Mouse (Mus musculus): Measurements from ENCODE around the gene Tada2a.

The Tada2a gene

GRCm38 (mm10) chr11:84113623-84114022, 15.8 kb downstream of the Tada2a start:
- DNase-seq: peak; percentile 25

GRCm38 (mm10) chr11:84107137-84107536, 22.3 kb downstream of the Tada2a start:
- no peak for DNase-seq

GRCm38 (mm10) chr11:84104036-84104435, 25.4 kb downstream of the Tada2a start:
- no peak for DNase-seq

GRCm38 (mm10) chr11:84101182-84101581, 28.2 kb downstream of the Tada2a start:
- DNase-seq: no peak

DNA sequence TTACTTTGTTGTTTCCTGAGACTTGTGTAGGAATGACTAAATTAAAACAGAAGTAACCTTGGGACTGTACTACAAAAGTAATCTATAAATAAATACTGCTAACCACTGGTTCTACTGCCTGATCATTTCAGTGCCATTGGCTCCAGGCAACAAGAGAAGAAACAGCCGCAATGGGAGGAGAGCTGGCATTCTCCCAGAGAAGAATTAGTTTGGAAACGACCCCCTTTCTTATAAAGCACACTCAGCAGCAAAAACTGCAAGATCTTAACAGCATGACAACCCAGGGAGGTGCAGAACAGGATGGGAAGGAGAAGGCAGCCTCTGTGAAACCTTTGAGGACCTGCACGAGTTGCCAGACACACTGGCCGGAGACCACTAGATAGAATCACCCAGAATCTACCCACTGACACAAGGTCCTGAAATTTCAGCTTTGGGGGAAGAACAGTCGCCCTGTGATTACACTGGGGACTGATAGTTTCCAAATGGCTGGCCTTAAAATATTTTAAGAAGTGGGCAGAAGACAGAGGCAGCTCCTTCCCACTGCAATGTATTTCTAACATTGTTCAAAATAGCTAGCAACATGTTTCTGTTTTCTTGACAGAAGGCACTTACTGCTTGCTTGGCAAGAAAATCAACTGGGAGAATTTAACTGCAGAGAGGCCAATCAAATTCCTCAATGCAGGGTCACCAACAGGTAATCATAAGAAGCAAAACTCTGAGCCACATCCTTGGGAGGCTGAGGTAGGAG, 32.0 kb downstream of the Tada2a start:
- peak; percentile 38 for DNase-seq

- DNase-seq: no peak
These were observed 34.3 kb downstream of the Tada2a start for GRCm38 (mm10) chr11:84095084-84095483.

- DNase-seq: no peak
These were observed 38.8 kb downstream of the Tada2a start for GRCm38 (mm10) chr11:84090572-84090971.

- no peak for DNase-seq
These were observed 47.5 kb downstream of the Tada2a start for GRCm38 (mm10) chr11:84081901-84082300.

GRCm38 (mm10) chr11:84080327-84080726, 49.1 kb downstream of the Tada2a start:
- DNase-seq: no peak

GRCm38 (mm10) chr11:84079887-84080286, 49.5 kb downstream of the Tada2a start:
- DNase-seq: no peak

DNA sequence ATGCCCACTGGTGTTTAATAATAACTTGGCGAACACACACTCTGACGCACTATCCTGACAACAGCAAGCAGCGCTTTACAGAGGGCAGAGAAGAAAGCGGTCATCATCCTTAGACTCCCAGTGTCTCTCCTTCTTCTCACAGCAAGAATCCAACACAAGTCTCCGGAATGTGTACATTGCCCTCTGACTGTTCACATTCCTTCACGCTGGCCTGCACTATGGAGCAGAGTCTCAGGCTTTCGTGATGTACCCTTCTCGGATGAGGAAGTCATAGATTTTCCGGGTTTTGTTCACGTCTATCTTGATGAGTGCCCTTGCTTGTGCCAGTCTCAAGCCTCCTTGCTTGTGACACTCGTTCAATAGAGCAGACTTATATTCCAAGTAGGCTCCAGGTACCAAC, 50.0 kb downstream of the Tada2a start:
- DNase-seq: no peak

GRCm38 (mm10) chr11:84078601-84079000, 50.8 kb downstream of the Tada2a start:
- DNase-seq: no peak

- no peak for DNase-seq
These were observed 52.4 kb downstream of the Tada2a start for GRCm38 (mm10) chr11:84077008-84077407.

DNA sequence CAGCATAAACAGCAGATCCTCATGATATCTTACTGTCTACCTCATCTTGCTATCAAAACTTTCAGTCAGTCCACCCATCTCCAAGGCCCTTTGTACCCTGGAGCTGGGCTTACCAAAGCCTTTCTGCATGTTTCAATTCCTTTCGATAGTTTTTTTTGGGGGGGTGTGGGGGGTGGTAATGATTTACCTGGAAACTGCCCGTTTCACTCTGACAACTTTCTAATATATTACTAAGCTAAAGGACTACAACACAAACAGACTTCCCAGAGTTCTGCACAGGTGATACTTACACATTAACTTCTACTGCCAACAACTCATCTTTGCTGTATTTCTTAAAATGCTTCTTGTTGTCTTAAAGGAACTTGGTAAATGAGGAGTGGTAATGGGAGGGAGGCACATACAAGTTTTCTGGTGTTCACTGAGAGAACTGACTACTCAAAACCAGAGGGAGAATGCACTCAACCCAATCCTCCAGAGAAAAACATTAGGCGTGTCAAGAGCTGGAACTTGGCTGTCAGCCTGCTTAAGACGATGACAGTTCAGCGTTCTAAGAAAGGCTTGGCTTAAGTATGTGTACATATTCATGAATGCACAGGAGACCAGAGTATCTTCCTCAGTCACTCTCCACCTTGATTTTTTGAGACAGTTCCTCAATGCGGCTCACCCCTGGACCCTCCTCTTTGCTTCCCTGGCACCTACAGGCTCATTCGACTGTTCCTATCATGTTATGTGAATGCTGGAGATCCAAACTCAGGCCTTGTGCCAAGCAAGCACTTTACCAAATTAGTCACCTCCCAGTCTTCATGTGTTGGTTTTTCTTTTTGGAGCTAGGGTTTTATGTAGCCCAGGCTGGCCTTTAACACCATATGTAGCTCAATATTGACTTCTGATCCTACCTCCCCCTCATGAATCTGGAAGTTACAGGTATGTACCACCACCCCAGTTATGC, 55.3 kb downstream of the Tada2a start:
- peak; percentile 61 for DNase-seq

DNA sequence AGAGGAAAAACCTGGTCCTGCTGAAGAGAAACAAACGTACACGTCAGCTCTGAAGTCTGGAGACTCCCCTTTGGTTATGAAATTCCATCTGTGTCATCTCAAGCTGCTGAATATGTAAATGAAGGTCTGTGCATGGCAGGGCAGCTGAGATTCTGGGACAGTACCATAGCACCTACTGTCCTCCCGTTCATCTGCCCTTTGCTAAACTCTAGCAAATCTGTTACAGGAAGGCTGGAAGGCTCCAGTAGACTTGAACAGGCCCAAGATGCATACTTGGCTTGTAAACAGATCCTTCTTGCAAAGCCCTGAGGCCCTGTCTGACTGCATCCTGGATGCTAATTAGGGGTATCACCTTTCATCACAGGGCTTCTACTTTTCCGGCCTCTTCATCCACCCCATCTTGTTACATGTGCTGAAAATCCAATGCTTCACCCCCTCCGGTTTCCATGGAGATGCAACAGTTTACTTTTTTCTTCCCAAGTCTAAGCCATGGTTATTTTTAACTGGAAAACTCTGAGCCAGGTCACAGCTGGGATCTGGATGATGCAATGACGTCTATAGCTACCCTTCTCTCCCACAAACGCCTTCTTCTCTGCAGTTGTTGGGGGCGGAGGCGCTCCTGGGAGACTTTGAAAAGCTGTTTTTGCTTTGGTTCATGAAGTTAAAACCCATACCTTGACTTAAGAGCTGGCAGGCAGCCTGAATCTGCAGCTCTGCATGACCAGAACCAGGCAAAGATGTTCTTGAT, 56.3 kb downstream of the Tada2a start:
- peak; percentile 84 for DNase-seq

- peak; percentile 55 for DNase-seq
These were observed 60.4 kb downstream of the Tada2a start, which contains the start of gene Dusp14 for GRCm38 (mm10) chr11:84069034-84069370. Gene Dusp14 (minus strand): TSS chr11:84069261.

DNA sequence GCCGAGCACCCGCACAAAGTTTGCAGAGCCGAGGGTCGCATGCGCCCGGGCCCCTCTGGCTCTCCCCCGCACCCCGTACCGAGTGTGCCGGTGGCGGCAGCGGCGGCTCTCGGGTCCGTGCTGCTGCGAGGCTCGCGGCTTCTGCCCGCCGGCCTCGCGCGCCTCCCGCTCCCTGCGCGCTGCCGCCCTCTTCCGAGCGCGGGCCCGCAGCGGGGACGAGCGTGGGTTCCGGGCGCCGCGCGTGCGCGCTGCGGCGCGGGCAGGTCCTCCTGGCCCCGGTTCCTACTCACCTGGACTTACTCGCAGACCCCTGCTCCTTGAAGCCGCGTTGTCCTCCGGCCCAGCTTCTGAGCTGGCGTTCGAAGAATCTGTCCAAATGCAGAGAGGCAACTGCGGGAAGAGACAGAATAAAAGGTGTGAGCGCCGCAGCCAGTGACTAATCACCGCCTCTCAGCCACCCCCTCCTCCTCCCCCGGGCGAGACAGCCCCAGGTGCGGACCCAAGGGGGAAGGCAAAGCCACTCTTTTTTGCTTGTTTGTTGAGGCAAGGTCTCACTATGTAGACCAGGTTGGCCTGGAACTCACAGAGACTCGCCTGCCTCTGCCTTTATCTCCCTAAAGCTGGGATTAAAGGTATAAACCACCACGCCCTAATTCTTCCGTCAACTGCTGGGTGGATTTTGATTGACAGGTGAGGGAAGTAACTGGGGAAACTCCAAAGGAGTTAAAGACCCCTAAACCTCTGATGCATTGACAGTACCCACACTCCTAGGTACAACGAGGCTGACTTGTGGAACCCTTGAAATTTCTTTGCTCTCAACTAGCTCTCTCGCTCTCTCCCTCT, 61.0 kb downstream of the Tada2a start:
- peak; percentile 72 for DNase-seq

DNA sequence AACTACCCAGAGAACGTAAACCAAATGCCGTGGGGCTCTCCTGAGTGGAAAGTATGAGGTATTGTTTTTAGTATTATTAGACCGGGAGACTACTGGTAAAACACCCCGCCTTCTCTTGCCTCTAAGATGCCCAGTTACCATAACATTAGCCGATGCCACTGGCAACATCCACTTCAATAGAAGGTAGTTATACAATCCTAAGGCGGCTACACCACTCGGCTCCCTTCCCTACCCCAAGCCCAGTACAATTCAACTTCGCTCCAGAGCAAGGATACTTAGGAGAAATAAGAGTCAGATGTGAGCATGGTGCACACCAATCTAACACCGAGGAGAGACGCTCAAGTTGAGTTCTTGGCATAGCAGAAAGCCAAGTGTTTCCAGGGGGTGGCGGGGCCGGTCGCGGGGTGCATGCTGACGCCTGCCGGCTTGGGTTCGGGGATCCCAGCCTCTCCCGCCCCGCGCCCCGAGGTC, 61.6 kb downstream of the Tada2a start:
- DNase-seq: no peak

DNA sequence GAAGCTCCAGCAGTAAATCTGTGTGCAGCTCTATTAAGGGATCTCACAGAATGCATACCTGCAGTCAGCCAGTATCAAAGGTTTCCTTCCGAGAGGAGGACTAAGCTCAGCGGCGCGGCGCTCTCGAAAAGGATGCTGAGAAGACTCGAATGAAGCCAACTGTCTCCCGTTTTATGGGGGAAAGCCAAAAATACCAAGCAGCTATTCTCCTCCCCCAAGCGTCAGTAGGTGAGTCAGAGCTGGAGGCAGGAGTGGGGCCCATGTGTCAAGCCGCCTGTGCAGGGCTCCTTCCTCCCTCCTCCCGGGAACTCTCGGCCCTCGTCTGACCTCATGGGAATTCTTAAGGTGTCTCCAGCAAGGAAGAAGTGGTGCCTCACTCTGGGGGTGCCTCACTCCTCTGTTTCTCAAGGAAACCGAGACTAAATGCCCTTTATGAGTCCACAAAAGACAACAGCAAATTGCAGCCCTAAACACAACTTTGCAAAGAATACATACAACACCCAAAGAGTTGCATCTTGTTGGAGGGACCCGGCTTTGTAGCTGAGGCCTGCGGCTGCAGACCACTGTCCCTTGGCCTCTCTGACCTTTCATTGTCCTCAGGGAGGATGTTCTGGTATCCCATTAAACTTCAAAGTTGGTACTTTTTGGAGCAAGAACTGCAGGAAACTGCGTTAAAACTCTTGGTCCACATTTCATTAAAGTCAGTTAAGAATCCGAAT, 62.3 kb downstream of the Tada2a start:
- DNase-seq: peak; percentile 89

DNA sequence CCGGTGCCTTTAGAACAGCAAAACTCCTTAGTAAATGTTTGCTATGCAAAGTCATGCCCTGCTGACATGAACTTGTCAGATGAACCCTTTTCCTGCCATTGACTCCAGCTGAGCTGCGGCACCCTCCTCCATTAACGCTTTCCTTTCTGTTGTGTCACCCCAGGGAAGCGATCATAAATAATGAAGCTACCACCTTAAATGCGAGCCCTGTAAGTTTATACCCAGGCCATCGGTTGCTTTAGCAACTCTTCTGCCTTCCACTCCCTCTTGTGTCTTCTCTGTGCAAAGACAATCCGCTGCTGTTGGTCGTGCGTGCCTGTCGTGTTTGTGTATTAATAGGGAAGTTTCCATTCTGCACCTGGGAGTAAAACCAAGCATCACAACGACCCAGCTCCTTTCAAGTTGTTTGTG, 63.3 kb downstream of the Tada2a start:
- DNase-seq: no peak

GRCm38 (mm10) chr11:84063631-84064209, 65.7 kb downstream of the Tada2a start:
- no peak for DNase-seq

Measured in right cerebral cortex, adult 18-20 months (tissue).